ENCODE assay signal across 13 mouse cellular contexts in genomic region chr7:130676885-130677540, GRCm38 (mm10).
DNase-seq lines count a peak whose midpoint lies in the region; ATAC-seq lines count a peak whose summit lies in the region.
"Had no signal": no experiment of that assay in that cellular context is flagged by ENCODE, and none has a peak within 500 bp of the region (broad histone marks: within the 10 kb centered on the region; RNA-seq: fewer than 3 reads in every experiment).

No protein-coding gene starts in this region.

- no peak for DNase-seq in neural tube, embryonic 11.5 days (ENCODE audit: low spot score)
- no peak for DNase-seq in neural tube, embryonic 10.5 days (ENCODE audit: extremely low spot score, low spot score)
- no peak for DNase-seq in midbrain, embryonic 11.5 days (ENCODE audit: low spot score, missing footprints)
- peak; percentile 51 for DNase-seq in retina, embryonic 14.5 days (ENCODE audit: low spot score)
- DNase-seq in adrenal gland, postnatal 4 days (ENCODE audit: low spot score in 2 of 2): no peak
- DNase-seq in lung, postnatal 4 days: no peak
- no peak for DNase-seq in thymus, postnatal 0 days (ENCODE audit: low spot score)
- DNase-seq: cerebellum, adult 9-11 months; heart, postnatal 4 days; spleen, adult 18-20 months had no signal

- WGBS in neural tube, embryonic 11.5 days: 62% methylated on average over 11 of the region's 11 CpGs
- WGBS in hindbrain, embryonic 13.5 days: 47% methylated on average over 11 of the region's 11 CpGs
- 77% methylated on average over 11 of the region's 11 CpGs for WGBS in midbrain, embryonic 11.5 days

- H3K9ac ChIP-seq in neural tube, embryonic 11.5 days (ENCODE audit: low read length): no peak overlapping the region
- H3K9ac ChIP-seq in hindbrain, embryonic 13.5 days: 0 out of 2 replicates have a peak overlapping the region, but pooled peaks have one; percentile 2
- no peak overlapping the region for H3K9ac ChIP-seq in midbrain, embryonic 11.5 days (ENCODE audit: low read length)

- H3K4me3 ChIP-seq in neural tube, embryonic 11.5 days (ENCODE audit: low read depth, low read length): no peak overlapping the region
- no peak overlapping the region for H3K4me3 ChIP-seq in hindbrain, embryonic 13.5 days
- H3K4me3 ChIP-seq in midbrain, embryonic 11.5 days (ENCODE audit: low read depth, low read length): no peak overlapping the region
- H3K4me3 ChIP-seq: heart, adult 2 months had no signal

- H3K27me3 ChIP-seq in neural tube, embryonic 11.5 days (ENCODE audit: control insufficient read depth, insufficient read depth, low read length): no peaks in the 10 kb centered on the region
- H3K27me3 ChIP-seq in hindbrain, embryonic 13.5 days: no peaks in the 10 kb centered on the region
- no peaks in the 10 kb centered on the region for H3K27me3 ChIP-seq in midbrain, embryonic 11.5 days (ENCODE audit: control insufficient read depth, insufficient read depth, low read length)

- peak; percentile 64 for ATAC-seq in neural tube, embryonic 11.5 days (ENCODE audit: insufficient read depth, low FRiP score, low TSS enrichment)
- ATAC-seq in hindbrain, embryonic 13.5 days (ENCODE audit: low FRiP score): peak; percentile 53; the same call in 1 of the 2 replicates
- 0 out of 2 replicates have a peak, but pooled peaks have one; percentile 27 for ATAC-seq in midbrain, embryonic 11.5 days (ENCODE audit: low FRiP score)

- H3K27ac ChIP-seq in neural tube, embryonic 11.5 days (ENCODE audit: low read depth, low read length): peak overlapping the region; percentile 67
- H3K27ac ChIP-seq in hindbrain, embryonic 13.5 days: peak overlapping the region; percentile 81
- H3K27ac ChIP-seq in midbrain, embryonic 11.5 days (ENCODE audit: low read depth, low read length): peak overlapping the region; percentile 42

- no peaks in the 10 kb centered on the region for H3K9me3 ChIP-seq in neural tube, embryonic 11.5 days (ENCODE audit: control insufficient read depth, low read length)
- H3K9me3 ChIP-seq in hindbrain, embryonic 13.5 days: no peaks in the 10 kb centered on the region
- no peaks in the 10 kb centered on the region for H3K9me3 ChIP-seq in midbrain, embryonic 11.5 days (ENCODE audit: control insufficient read depth, low read length)

- peaks cover 9% of the 10 kb centered on the region; the same call in 1 of the 2 replicates for H3K4me1 ChIP-seq in neural tube, embryonic 11.5 days (ENCODE audit: control insufficient read depth, insufficient read depth, low read length)
- peaks cover 37% of the 10 kb centered on the region for H3K4me1 ChIP-seq in hindbrain, embryonic 13.5 days (replicated peaks)
- 0 out of 2 replicates have a peak, but pooled peaks cover 3% of the 10 kb centered on the region for H3K4me1 ChIP-seq in midbrain, embryonic 11.5 days (ENCODE audit: control insufficient read depth, insufficient read depth, low read length)

- H3K4me2 ChIP-seq in neural tube, embryonic 11.5 days (ENCODE audit: low read depth): no peak overlapping the region
- H3K4me2 ChIP-seq in hindbrain, embryonic 13.5 days: no peak overlapping the region
- H3K4me2 ChIP-seq in midbrain, embryonic 11.5 days: no peak overlapping the region
- H3K4me2 ChIP-seq: liver, embryonic 11.5 days had no signal

- no peaks in the 10 kb centered on the region for H3K36me3 ChIP-seq in neural tube, embryonic 11.5 days (ENCODE audit: control insufficient read depth, insufficient read depth, low read length)
- H3K36me3 ChIP-seq in hindbrain, embryonic 13.5 days: no peaks in the 10 kb centered on the region
- H3K36me3 ChIP-seq in midbrain, embryonic 11.5 days (ENCODE audit: control insufficient read depth, insufficient read depth, low read length): no peaks in the 10 kb centered on the region
